Mouse (Mus musculus) spleen, embryonic (tissue): ENCODE measurements around the gene Lce3b.

Source experiments
- CTCF ChIA-PET: fragments of 350-600 bp; sonication (Branson Sonifier 250); formaldehyde crosslinking; loops from one replicate; lab custom pipeline; 2022; lab: Charles Lee

Gene Lce3b

DNA sequence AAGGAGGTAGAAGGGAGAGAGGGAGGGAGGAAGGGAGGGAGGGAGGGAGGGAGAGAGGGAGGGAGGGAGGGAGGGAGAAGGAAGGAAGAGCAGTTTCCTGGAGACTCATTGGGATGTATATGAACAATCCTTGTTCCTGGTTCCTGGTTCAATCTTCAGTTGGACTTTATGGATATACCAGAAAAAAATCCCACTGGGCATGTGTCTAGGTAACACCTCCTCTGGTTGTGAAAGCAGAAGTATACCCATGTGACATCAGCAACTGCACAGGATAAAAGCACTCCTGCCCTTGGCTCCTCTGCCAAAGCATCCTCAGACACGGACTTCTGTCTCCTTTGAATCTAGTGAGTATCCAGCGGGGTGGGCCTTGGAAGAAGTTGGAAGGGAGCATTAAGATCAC, at the start of gene Lce3b:
Gene Lce3b (plus strand): TSS at position 301 of the 400 bp plus-strand sequence.
- CTCF ChIA-PET, result no interaction called here

DNA sequence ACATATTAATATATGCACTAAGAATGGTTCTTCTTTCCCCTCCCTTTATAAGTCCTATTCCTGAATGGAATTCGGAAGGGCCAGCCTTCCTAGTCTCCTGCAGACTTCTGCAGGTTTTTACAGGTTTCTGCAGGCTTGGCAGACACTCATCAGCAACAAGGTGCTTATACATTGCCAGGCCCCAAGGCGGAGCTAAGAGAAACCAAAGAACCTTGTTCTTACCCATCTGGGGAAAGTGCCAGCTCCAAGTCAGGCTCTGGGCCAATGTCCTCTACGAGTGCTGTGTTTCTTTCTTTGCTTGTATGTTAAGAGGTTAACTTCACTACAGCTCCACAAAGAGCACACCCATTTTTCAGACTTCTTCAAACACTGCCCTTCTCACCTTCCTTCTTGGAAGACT, 38.7 kb upstream of the Lce3b start:
- CTCF ChIA-PET, result no interaction called here

DNA sequence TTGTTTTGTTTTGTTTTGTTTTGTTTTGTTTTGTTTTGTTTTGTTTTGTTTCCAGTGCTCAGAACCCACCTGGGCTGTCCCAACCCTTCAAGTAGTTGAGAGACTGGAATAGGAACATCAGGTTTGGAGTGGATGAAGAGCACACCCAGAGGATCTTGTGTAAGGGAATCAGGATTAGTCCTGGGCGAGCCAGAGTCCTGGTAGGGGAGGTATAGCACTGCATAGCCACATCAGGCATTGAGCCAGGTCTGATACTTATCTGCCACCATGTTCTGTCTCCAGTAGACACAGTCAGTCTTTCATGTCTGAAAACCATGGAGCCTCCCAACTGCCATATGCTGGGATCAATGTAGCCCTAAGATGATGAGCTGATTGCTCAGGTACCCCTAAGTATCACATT, 38.3 kb upstream of the Lce3b start:
- CTCF ChIA-PET, result no interaction called here

DNA sequence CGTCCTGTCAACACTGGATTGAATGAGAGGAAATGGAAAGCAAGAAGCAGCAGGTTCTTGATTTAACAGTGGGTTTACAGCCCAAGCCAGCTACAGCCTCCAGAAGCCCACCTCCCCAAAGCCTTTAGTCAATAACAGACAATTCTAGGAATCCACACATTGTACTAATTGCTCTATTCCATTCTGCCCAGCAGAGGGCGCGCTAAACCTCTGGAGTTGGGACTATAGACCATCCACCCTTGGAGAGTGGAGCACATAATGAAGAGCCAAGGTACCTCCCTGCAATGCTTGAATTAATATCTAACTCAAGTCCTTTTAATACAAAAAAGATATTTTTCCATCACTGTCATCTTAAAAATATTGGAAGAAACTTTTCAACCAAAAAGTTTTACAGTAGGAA, 29.8 kb upstream of the Lce3b start:
- CTCF ChIA-PET, result no interaction called here

DNA sequence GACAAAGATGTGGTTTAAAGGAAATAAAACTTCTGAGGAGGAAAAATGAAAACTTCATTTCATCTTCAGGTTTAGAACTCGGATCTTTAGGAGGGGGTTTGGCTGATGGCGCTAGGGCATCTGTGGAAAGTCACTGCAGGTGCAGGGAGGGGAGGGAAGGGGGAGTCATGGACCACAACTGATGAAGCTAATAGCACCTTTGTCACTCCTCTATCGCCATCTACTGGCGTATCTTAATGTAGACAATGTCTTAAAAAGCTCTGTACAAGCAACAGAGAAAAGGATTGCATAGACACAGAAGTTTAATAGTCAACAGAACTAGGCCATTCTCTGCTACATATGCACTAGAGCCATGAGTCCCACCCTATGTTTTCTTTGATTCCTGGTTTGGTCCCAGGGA, 29.1 kb upstream of the Lce3b start:
- CTCF ChIA-PET, result no interaction called here

DNA sequence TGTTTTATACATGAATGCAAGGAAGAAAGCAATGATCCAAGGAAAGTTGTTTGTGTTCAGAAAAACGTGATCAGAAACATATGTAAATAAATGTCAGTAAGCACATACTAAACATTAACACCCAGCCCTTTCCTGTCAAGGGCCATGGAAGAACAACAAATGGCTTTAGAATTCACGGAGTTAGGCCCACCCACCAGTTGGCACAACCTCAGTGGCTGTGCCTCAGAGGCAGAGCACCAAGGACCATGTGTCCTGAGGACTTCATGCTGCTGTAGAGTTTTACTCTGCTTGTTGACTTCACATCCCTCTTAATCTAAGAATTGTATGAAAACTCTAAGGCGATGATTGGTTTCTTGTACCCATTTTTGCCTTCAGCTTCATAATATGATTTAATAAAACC, 27.6 kb upstream of the Lce3b start:
- CTCF ChIA-PET, result no interaction called here

DNA sequence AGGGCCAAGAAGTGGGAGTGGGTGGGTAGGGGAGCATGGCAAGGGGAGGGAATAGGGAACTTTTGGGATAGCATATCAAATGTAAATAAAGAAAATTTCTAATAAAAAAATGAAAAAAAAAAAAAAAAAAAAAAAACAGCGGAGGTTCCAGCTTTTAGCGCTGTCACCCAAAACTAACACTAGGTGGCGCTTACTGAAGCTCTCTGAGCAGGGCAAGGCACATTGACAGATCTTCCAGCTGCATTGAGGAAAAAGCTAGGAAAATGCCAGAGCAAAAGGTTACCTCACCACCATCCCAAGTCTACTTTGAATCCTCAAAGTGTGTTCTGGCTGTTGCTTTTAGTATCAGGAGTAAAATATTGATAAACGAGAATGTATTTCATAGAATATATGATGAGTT, 25.2 kb upstream of the Lce3b start:
- CTCF ChIA-PET, result interaction anchor here (0.7 kb wide), 1 partner anchor 10 kb away, joined by 12 read pairs; no protein-coding TSS in a partner anchor

DNA sequence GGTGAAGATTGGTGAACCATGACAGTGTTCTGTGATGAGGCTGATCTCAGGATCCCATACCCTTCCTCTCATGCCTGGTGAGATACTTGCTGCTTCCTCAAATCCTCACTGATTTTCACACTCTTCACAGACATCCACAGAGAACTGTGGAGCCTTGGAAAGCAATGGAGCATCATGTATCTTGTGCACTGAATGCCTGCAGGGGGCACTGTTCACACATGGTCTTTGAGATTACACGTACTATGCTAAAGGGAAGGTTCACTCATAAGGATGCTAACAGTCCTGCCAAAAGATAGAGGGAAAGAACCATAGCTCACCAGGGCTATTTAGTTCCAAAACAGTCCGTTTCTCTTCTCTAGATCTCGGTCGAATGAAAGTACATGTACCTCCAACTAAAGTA, 12.4 kb upstream of the Lce3b start:
- CTCF ChIA-PET, result no interaction called here

DNA sequence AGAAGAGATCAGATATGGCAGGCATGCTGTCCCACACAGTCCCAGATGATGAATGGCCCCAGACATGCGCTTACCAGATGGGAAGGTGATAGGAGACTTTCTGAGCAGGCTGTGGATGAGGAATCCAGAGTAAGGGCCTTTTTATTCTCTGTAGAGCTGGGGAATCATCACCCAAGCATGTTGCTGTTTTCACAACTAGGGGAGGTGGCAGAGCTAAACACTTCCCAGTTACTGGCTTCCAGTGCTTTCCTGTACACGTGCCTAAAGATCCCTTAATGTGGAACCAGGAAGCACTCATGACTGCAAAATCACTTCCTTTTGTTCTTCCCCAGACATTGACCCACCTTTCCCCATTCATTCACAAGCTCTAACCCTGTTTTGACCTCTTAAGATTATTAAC, 6.6 kb upstream of the Lce3b start, which contains the start of gene Lce3a:
Gene Lce3a (minus strand): TSS at position 101 of the 400 bp plus-strand sequence.
- CTCF ChIA-PET, result no interaction called here

DNA sequence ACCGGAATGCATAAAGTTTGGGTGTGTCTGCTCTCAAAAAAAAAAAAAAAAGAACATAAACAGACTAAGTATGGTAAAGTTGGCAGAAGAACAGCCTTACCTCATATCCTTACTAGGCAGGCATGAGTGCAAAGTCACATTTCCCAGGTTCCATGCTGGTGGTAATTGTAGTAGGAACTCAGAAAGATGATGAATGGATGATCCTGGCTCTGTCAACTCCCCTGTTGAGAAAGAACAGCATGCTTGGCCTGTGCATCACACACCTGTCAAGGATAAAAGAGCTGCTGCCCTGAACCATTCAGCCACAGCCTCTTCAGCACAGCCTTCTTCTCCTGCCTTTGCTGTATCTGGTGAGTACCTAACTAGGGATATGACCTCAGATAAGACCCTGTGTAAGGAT, 11.4 kb downstream of the Lce3b start, which contains the start of gene Lce3c:
Gene Lce3c (plus strand): TSS at position 301 of the 400 bp plus-strand sequence.
- CTCF ChIA-PET, result no interaction called here

DNA sequence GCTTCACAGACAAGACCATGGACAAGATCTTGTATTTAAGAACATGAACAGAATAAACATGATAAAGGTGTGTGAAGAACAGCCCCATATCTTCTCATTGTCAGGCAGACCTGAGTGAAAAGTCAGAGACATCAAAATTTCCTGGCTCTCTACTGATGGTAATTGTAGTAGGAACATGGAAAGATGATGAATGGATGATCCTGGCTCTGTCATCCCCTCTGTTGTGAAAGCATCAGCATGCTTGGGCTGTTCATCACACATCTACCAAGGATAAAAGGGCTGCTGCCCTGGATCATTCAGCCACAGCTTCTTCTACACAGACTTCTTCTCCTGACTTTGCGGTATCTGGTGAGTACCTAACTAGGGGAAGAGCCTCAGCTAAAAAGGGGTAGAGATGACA, 24.3 kb downstream of the Lce3b start, which contains the start of gene Lce3d:
Gene Lce3d (plus strand): TSS at position 301 of the 400 bp plus-strand sequence.
- CTCF ChIA-PET, result no interaction called here

DNA sequence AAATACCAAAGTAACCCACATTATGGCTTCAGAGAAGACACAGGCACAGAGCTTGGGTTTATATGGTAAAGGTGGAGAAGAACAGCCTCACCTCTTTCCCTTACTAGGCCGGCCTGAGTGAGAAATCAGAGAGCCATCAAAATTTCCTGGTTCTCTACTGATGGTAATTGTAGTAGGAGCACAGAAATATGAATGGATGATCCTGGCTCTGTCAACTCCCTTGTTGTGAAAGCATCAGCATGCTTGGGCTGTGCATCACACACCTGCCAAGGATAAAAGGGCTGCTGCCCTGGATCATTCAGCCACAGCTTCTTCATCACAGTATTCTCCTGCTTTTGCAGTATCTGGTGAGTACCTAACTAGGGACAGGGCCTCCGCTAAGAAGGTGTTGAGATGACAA, 34.0 kb downstream of the Lce3b start, which contains the start of gene Lce3e:
Gene Lce3e (plus strand): TSS at position 301 of the 400 bp plus-strand sequence.
- CTCF ChIA-PET, result no interaction called here

DNA sequence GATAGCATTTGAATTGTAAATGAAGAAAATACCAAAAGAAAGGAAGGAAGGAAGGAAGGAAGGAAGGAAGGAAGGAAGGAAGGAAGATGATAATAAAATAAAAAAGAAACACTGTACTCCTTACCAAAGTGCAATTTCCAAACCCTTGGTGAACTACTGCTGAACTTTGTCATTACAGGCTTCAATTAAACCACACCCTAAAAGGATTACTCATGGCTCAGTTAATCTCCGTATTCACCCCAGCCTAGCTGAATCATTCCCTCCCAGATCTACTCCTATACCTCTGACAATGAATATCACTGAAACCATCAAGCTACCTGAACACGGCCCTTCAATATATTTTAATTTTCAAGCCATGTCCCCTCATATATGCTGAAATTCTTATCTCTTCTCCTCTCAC, 45.7 kb downstream of the Lce3b start:
- CTCF ChIA-PET, result no interaction called here
